In genomic region chr6:72389941-72390771, GRCm38 (mm10) we compare ENCODE assay signal across 8 mouse cellular contexts. TPM values are rescaled to one million over a fixed set of nuclear protein-coding genes. Genes with fewer than 3 reads are reported as not detected.
DNase-seq lines count a peak whose midpoint lies in the region; ATAC-seq lines count a peak whose summit lies in the region.

Vamp8 (minus strand) TSS chr6:72390703.

- no peaks in the 10 kb centered on the region for H3K9me3 ChIP-seq in hindbrain, embryonic 12.5 days (replicated peaks)

- H3K9ac ChIP-seq in hindbrain, embryonic 12.5 days, result peak within 1 kb of the TSS; percentile 58

- peak within 1 kb of the TSS; percentile 53 for H3K4me2 ChIP-seq in hindbrain, embryonic 12.5 days (replicated peaks)

- H3K4me3 ChIP-seq in hindbrain, embryonic 12.5 days, result peak within 1 kb of the TSS; percentile 36

- 2% methylated on average over 33 of the region's 33 CpGs for WGBS in hindbrain, embryonic 12.5 days

- H3K27ac ChIP-seq in hindbrain, embryonic 12.5 days, result peak within 1 kb of the TSS; percentile 36; the same call in 1 of the 2 replicates

- 0 out of 2 replicates have a peak, but pooled peaks cover 1% of the 10 kb centered on the region for H3K36me3 ChIP-seq in hindbrain, embryonic 12.5 days

- DNase-seq in MN1 (ENCODE audit: low spot score), result peak; percentile 21
- DNase-seq in cerebellum, adult 8-10 months, result peak; percentile 59
- peak; percentile 31 to 40 for DNase-seq in layer of hippocampus, postnatal 25 days (ENCODE audit: extremely low spot score in 1 of 2, low spot score in 1 of 2)
- DNase-seq in lung, postnatal 36 days, result peak; percentile 93
- DNase-seq in retina, embryonic 14.5 days (ENCODE audit: low spot score), result peak; percentile 56
- DNase-seq in urinary bladder, adult 18-20 months (ENCODE audit: low spot score in 2 of 2), result peak; percentile 81 to 82

- peaks cover 11% of the 10 kb centered on the region; the same call in 1 of the 2 replicates for H3K4me1 ChIP-seq in hindbrain, embryonic 12.5 days

- ATAC-seq in frontal cortex, adult (ENCODE audit: low TSS enrichment), result peak; percentile 61
- no peak for ATAC-seq in hindbrain, embryonic 12.5 days (ENCODE audit: low FRiP score)

- peaks cover 19% of the 10 kb centered on the region for H3K27me3 ChIP-seq in hindbrain, embryonic 12.5 days

RNA-seq across cellular contexts. Expression of gene Vamp8, which starts in this region (rescaled TPM):
- polyA plus RNA-seq in hindbrain, embryonic 12.5 days (2016; fragmentation: Nextera tagmentation; extraction: Ambion mirVana), result 43.9 and 45.5 TPM in 2 replicates
- 10 to 100 TPM; 14.3 to 16.2 TPM for total RNA-seq in layer of hippocampus, postnatal 25 days (2021)

Comparison
In these comparisons a context has a peak if more than half of its experiments do, and no peak if none do; other contexts are left out.
1. DNase-seq: peak in every context shown above with its lines; median percentile 93 in lung, postnatal 36 days; 82 in urinary bladder, adult 18-20 months; 59 in cerebellum, adult 8-10 months; 56 in retina, embryonic 14.5 days; 36 in layer of hippocampus, postnatal 25 days; 21 in MN1.